Comparison of ENCODE assay signal across 8 mouse cellular contexts in the genomic region with DNA sequence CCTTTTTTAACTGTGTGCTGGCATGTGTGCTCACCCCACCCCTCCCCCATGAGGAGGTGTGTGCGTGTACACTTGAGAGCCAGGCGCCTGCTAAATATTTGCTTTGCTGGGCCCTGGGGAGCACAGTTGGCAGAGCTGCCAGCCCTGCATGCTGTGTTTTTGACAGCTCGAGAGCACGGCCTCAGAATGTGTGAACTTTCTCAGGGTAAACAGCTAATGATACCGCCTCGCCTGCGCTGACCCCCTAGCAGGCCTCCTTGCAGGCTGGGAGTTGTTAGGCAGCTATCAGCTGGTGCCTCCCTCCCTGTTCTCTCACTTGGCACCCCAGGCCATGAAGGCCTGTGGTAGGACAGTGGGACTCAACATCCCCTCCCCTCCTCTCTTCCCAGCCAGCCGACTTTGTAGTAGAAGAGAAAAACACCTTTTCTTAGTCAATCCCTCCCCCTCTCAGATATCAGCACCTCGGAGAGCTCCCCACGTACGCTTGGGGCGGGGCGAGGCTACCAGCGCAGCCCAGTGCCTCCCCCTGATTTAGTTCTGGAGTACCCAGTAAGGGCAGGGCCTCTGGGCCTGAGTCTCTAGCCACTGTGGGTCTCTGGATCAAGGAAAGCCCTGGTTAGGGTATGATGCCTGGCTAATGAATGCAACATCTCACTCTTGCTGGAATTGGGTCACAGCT.
A peak's percentile ranks its signal among the peaks of the same experiment; 100 is the strongest.
DNase-seq lines count a peak whose midpoint lies in the region; ATAC-seq and TF ChIP-seq lines count a peak whose summit lies in the region.

No protein-coding gene starts in this region.

- no peaks in the 10 kb centered on the region for H3K4me1 ChIP-seq in lung, adult 2 months (ENCODE audit: control insufficient read depth, insufficient read depth, low read length)
- H3K4me1 ChIP-seq in intestine, embryonic 15.5 days (replicated peaks) = 0 out of 2 replicates have a peak, but pooled peaks cover 5% of the 10 kb centered on the region
- H3K4me1 ChIP-seq in midbrain, postnatal 0 days (ENCODE audit: insufficient read depth, low read length) = peaks cover 28% of the 10 kb centered on the region

- no peak overlapping the region for H3K4me2 ChIP-seq in intestine, embryonic 15.5 days (replicated peaks)
- no peak overlapping the region for H3K4me2 ChIP-seq in midbrain, postnatal 0 days (ENCODE audit: low read depth, low read length, poor library complexity, severe bottlenecking)

- H3K36me3 ChIP-seq in intestine, embryonic 15.5 days = no peaks in the 10 kb centered on the region
- H3K36me3 ChIP-seq in midbrain, postnatal 0 days (ENCODE audit: insufficient read depth, low read length) = no peaks in the 10 kb centered on the region

- WGBS in lung, adult 2 months = 4% methylated on average over 14 of the region's 14 CpGs
- WGBS in intestine, embryonic 15.5 days = 4% methylated on average over 14 of the region's 14 CpGs
- WGBS in midbrain, postnatal 0 days = 15% methylated on average over 14 of the region's 14 CpGs

- H3K27me3 ChIP-seq in intestine, embryonic 15.5 days (replicated peaks) = peaks cover 10% of the 10 kb centered on the region; the same call in 1 of the 2 replicates
- no peaks in the 10 kb centered on the region for H3K27me3 ChIP-seq in midbrain, postnatal 0 days (ENCODE audit: insufficient read depth, low read length)

- no peak overlapping the region for H3K27ac ChIP-seq in intestine, embryonic 15.5 days
- H3K27ac ChIP-seq in midbrain, postnatal 0 days (ENCODE audit: low read depth, low read length) = no peak overlapping the region

- H3K4me3 ChIP-seq in lung, adult 2 months (replicated peaks; ENCODE audit: extremely low read depth, low read depth, low read length) = no peak overlapping the region
- H3K4me3 ChIP-seq in intestine, embryonic 15.5 days (replicated peaks) = no peak overlapping the region
- no peak overlapping the region for H3K4me3 ChIP-seq in midbrain, postnatal 0 days (ENCODE audit: low read depth, low read length)

- H3K9ac ChIP-seq in intestine, embryonic 15.5 days = no peak overlapping the region
- no peak overlapping the region for H3K9ac ChIP-seq in midbrain, postnatal 0 days (replicated peaks; ENCODE audit: low read length, poor library complexity, severe bottlenecking)

- H3K9me3 ChIP-seq in intestine, embryonic 15.5 days = no peaks in the 10 kb centered on the region
- no peaks in the 10 kb centered on the region for H3K9me3 ChIP-seq in midbrain, postnatal 0 days (ENCODE audit: low read length)

- peak; percentile 53 for ATAC-seq in intestine, embryonic 15.5 days
- 0 out of 2 replicates have a peak, but pooled peaks have one; percentile 32 for ATAC-seq in midbrain, postnatal 0 days (ENCODE audit: low FRiP score)
- ATAC-seq in monocyte, adult 5-6 weeks (replicated peaks; ENCODE audit: insufficient number of reproducible peaks, low FRiP score, low TSS enrichment, poor library complexity, severe bottlenecking) = no peak

- DNase-seq in lung, adult 2 months = peak; percentile 5
- no peak for DNase-seq in lung, postnatal 25 days (ENCODE audit: low spot score)
- peak; percentile 52 for DNase-seq in embryo, embryonic 11.5 days (ENCODE audit: low read depth, low spot score)
- no peak for DNase-seq in midbrain, postnatal 0 days (ENCODE audit: low spot score)
- no peak for DNase-seq in left cerebral cortex, adult 11 months (ENCODE audit: low spot score)
- no peak for DNase-seq in right cerebral cortex, adult 18-20 months

- TF ChIP-seq CTCF in lung, adult 2 months (IDR thresholded peaks at IDR 0.05; ENCODE audit: insufficient read depth, low read length) = no peak
- TF ChIP-seq CTCF in midbrain, postnatal 0 days (IDR thresholded peaks at IDR 0.05) = no peak

- no peak for TF ChIP-seq POLR2A in lung, adult 2 months (IDR thresholded peaks at IDR 0.05; ENCODE audit: borderline replicate concordance, extremely low read depth, low read depth, low read length)

Comparison
In these comparisons a context has a peak if more than half of its experiments do, and no peak if none do; other contexts are left out.
1. DNase-seq: peak in lung, adult 2 months (single experiment) and embryo, embryonic 11.5 days (single experiment); none in lung, postnatal 25 days (single experiment), midbrain, postnatal 0 days (single experiment), left cerebral cortex, adult 11 months (single experiment) and right cerebral cortex, adult 18-20 months (single experiment).